Comparison of ENCODE assay signal across 11 mouse cellular contexts in genomic region chr5:149286021-149286420, GRCm38 (mm10). TPM values are rescaled to one million over a fixed set of nuclear protein-coding genes. Genes with fewer than 3 reads are reported as not detected.
A peak's percentile ranks its signal among the peaks of the same experiment; 100 is the strongest.
DNase-seq lines count a peak whose midpoint lies in the region; ATAC-seq lines count a peak whose summit lies in the region.
"Had no signal": no experiment of that assay in that cellular context is flagged by ENCODE, and none has a peak within 500 bp of the region (broad histone marks: within the 10 kb centered on the region; RNA-seq: fewer than 3 reads in every experiment).

No protein-coding gene starts in this region.

- peaks cover 25% of the 10 kb centered on the region for H3K4me1 ChIP-seq in embryonic facial prominence, embryonic 10.5 days
- H3K4me1 ChIP-seq in forebrain, embryonic 11.5 days (replicated peaks; ENCODE audit: control insufficient read depth, insufficient read depth, low read length), result peaks cover 4% of the 10 kb centered on the region; the same call in 1 of the 2 replicates

- DNase-seq in heart, postnatal 10 days, result peak; percentile 35 to 38
- no peak for DNase-seq in heart, adult 11 months
- DNase-seq in spleen, postnatal 36 days (ENCODE audit: low spot score in 2 of 2), result peak; percentile 24 to 29
- no peak for DNase-seq in spleen, postnatal 4 days (ENCODE audit: low spot score in 2 of 2)
- DNase-seq in embryonic facial prominence, embryonic 10.5 days (ENCODE audit: low spot score), result peak; percentile 9
- no peak for DNase-seq in forebrain, embryonic 11.5 days (ENCODE audit: low spot score)
- DNase-seq in thymus, postnatal 10 days (ENCODE audit: low spot score in 2 of 2), result no peak
- no peak for DNase-seq in heart, adult 8-10 months (ENCODE audit: low spot score)
- DNase-seq: heart, postnatal 14 days had no signal

- H3K4me3 ChIP-seq in embryonic facial prominence, embryonic 10.5 days, result no peak overlapping the region
- no peak overlapping the region for H3K4me3 ChIP-seq in forebrain, embryonic 11.5 days (ENCODE audit: low read depth, low read length)
- H3K4me3 ChIP-seq: forebrain, embryonic 13.5 days; lung, embryonic 15.5 days had no signal

- H3K27me3 ChIP-seq in embryonic facial prominence, embryonic 10.5 days (replicated peaks; ENCODE audit: low read depth, poor library complexity, severe bottlenecking), result peaks cover 18% of the 10 kb centered on the region
- no peaks in the 10 kb centered on the region; the same call in 1 of the 2 replicates for H3K27me3 ChIP-seq in forebrain, embryonic 11.5 days (ENCODE audit: control insufficient read depth, insufficient read depth, low read length)

- H3K4me2 ChIP-seq in forebrain, embryonic 11.5 days (ENCODE audit: low read depth, low read length, severe bottlenecking), result no peak overlapping the region
- H3K4me2 ChIP-seq: forebrain, embryonic 13.5 days; lung, embryonic 15.5 days had no signal

- ATAC-seq in forebrain, embryonic 11.5 days (replicated peaks; ENCODE audit: low FRiP score), result no peak
- ATAC-seq: forebrain, embryonic 13.5 days had no signal

- intact Hi-C loops in heart, postnatal 10 days (cut with DNase I), result no loop called here

- no peak overlapping the region for H3K9ac ChIP-seq in forebrain, embryonic 11.5 days (ENCODE audit: low read length)
- H3K9ac ChIP-seq: forebrain, embryonic 13.5 days; lung, embryonic 15.5 days had no signal

- H3K27ac ChIP-seq in embryonic facial prominence, embryonic 10.5 days (replicated peaks), result 0 out of 2 replicates have a peak overlapping the region, but pooled peaks have one; percentile 8
- no peak overlapping the region for H3K27ac ChIP-seq in forebrain, embryonic 11.5 days (ENCODE audit: low read depth, low read length)
- H3K27ac ChIP-seq: forebrain, embryonic 13.5 days; lung, embryonic 15.5 days had no signal

- peaks cover 5% of the 10 kb centered on the region; the same call in 1 of the 2 replicates for H3K36me3 ChIP-seq in embryonic facial prominence, embryonic 10.5 days (replicated peaks)
- H3K36me3 ChIP-seq in forebrain, embryonic 11.5 days (ENCODE audit: control insufficient read depth, insufficient read depth, low read length), result no peaks in the 10 kb centered on the region
- H3K36me3 ChIP-seq: lung, embryonic 15.5 days had no signal

- WGBS in embryonic facial prominence, embryonic 10.5 days, result 63% methylated on average over 7 of the region's 7 CpGs
- WGBS in forebrain, embryonic 11.5 days, result 58% methylated on average over 7 of the region's 7 CpGs

- H3K9me3 ChIP-seq in embryonic facial prominence, embryonic 10.5 days, result peaks cover 12% of the 10 kb centered on the region
- H3K9me3 ChIP-seq in forebrain, embryonic 11.5 days (ENCODE audit: control insufficient read depth, low read length), result peaks cover 3% of the 10 kb centered on the region; the same call in 1 of the 2 replicates
- H3K9me3 ChIP-seq: lung, embryonic 15.5 days had no signal

RNA-seq across cellular contexts. Expression of gene Alox5ap, which starts 21.5 kb away (rescaled TPM):
- total RNA-seq in heart, postnatal 10 days (2021), result 10 to 100 TPM; 10.1 to 12.0 TPM
- polyA plus RNA-seq in embryonic facial prominence, embryonic 10.5 days (2016; fragmentation: Nextera tagmentation; extraction: Ambion mirVana), result 5.5 and 5.8 TPM in 2 replicates
- 4.5 and 4.7 TPM in 2 replicates for polyA plus RNA-seq in forebrain, embryonic 11.5 days (2014; fragmentation: Nextera tagmentation; extraction: Ambion mirVana)
- 10 to 100 TPM in 3 of 4 experiments, 1 to 10 TPM in 1; 7.2 to 27.9 (median 12.8) TPM for total RNA-seq in heart, adult 8-10 months (2022)

Comparison
In these comparisons a context has a peak if more than half of its experiments do, and no peak if none do; other contexts are left out.
1. DNase-seq: peak in heart, postnatal 10 days (2 of 2), spleen, postnatal 36 days (2 of 2) and embryonic facial prominence, embryonic 10.5 days (single experiment); none in heart, adult 11 months (single experiment), spleen, postnatal 4 days (0 of 2), forebrain, embryonic 11.5 days (single experiment), thymus, postnatal 10 days (0 of 2) and heart, adult 8-10 months (single experiment).